Mouse (Mus musculus) hindbrain, embryonic 10.5 days (tissue): Measurements from ENCODE around the gene Vmn1r47. TPM values are rescaled to one million over a fixed set of nuclear protein-coding genes. Genes with fewer than 3 reads are reported as not detected.
"Not testable (repeated sequence)": the region's sequence is repeated elsewhere in the genome, so short reads cannot be mapped to it uniquely, and the experiment has no call there.

Experiments used
- DNase-seq: peaks from one replicate; pipeline ENCODE4 v3.0.0-alpha.2; 2017; ENCODE audit warnings: low spot score
- H3K27ac ChIP-seq: fragments of 300-500 bp; sonication (generic); 2 replicates; pipeline ENCODE4 v1.5.1; 2016; ENCODE audit warnings: mild to moderate bottlenecking, moderate library complexity
- H3K27me3 ChIP-seq: fragments of 300-500 bp; sonication (generic); 2 replicates; pipeline ENCODE4 v1.6.1; 2016; ENCODE audit warnings: mild to moderate bottlenecking; ENCODE audit not compliant: poor library complexity, insufficient read depth, severe bottlenecking
- H3K36me3 ChIP-seq: fragments of 300-500 bp; sonication (generic); 2 replicates; pipeline ENCODE4 v1.6.1; 2016; ENCODE audit warnings: mild to moderate bottlenecking, moderate library complexity
- H3K4me1 ChIP-seq: fragments of 300-500 bp; sonication (generic); replicated peaks from 2 replicates; pipeline ENCODE4 v1.6.1; 2016; ENCODE audit warnings: mild to moderate bottlenecking
- H3K4me3 ChIP-seq: fragments of 300-500 bp; sonication (generic); 2 replicates; pipeline ENCODE4 v1.5.1; 2016; ENCODE audit warnings: mild to moderate bottlenecking, moderate library complexity
- H3K9me3 ChIP-seq: fragments of 300-500 bp; sonication (generic); 2 replicates; pipeline ENCODE4 v1.6.1; 2016; ENCODE audit warnings: mild to moderate bottlenecking, moderate library complexity
- WGBS: fragments of 180-500 bp; shearing (Covaris S2); methylation state at CpG from one replicate; pipeline ENCODE4 v1.1.7; 2016; 5-methylcytosine and 5-hydroxymethylcytosine counted together
- polyA plus RNA-seq: library from polyadenylated mRNA; unstranded; fragments of >200 nt; fragmentation: Nextera tagmentation; extraction: Ambion mirVana; gene quantifications from 2 replicates; pipeline ENCODE4 v1.2.1, GENCODE M21; 2016

The Vmn1r47 gene
- not detected in 2 replicates for polyA plus RNA-seq

DNA sequence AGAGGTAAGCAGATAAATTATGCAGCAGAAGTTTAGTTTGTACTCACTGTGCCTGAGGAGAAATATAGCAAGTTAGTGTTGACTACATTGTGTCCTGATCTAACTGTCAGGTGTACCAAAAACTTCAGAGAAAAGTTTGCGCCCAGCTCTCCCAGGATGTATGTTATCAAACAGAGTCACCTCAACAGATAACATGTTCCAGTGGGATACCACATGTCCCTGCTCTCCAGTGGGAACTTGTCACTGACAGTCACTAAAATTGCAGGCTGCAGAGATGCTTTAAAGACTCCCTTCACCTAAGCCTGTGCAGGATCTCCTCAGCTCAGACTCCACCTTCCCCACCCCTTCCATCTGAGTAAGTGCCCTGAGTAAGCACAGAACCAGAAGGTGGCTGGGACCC lies at the start of gene Vmn1r47:
Gene Vmn1r47 (plus strand): TSS at position 301 of the 400 bp plus-strand sequence.
- not testable (repeated sequence) for H3K4me1 ChIP-seq, H3K27ac ChIP-seq, DNase-seq, H3K36me3 ChIP-seq, H3K27me3 ChIP-seq, H3K4me3 ChIP-seq
- 92% methylated on average over 1 of the region's 1 CpGs for WGBS
- peaks cover 12% of the 10 kb centered on the region; the same call in 1 of the 2 replicates for H3K9me3 ChIP-seq

DNA sequence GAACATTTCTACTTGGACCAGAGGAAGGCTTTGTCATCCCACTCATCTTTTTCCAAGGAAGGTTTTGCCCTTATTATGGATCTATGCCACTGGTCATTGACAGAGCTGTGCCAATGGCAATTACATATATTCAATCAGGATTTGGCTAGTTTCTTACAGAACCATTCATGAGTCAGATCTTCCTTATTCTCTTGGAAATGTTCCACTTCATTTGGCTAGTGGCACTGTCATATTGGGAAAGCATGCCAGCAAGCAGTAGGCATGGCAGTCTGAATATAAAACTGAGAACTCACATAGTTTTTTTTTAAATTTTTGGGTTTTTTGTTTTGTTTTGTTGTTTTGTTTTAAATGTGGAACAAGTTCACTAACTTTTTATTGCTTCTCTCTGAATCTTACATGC lies 49.6 kb upstream of the Vmn1r47 start:
- no peak overlapping the region for H3K4me3 ChIP-seq
- DNase-seq = no peak
- H3K9me3 ChIP-seq = peaks cover 35% of the 10 kb centered on the region; the same call in 1 of the 2 replicates
- H3K27ac ChIP-seq = no peak overlapping the region
- no peaks in the 10 kb centered on the region for H3K27me3 ChIP-seq
- H3K36me3 ChIP-seq = no peaks in the 10 kb centered on the region
- H3K4me1 ChIP-seq = no peaks in the 10 kb centered on the region

- Histone ChIP-seq H3K4me1 (no peaks in the 10 kb centered on the region), H3K36me3 (no peaks in the 10 kb centered on the region), H3K9me3 (peaks cover 42% of the 10 kb centered on the region; the same call in 1 of the 2 replicates), H3K4me3 (no peak within 1 kb of the TSS), H3K27me3 (no peaks in the 10 kb centered on the region), H3K27ac (no peak within 1 kb of the TSS)
- no peak for DNase-seq
- 74% methylated on average over 2 of the region's 2 CpGs for WGBS
These were observed 46.9 kb upstream of the Vmn1r47 start, which contains the start of gene Vmn1r46 for GRCm38 (mm10) chr6:89969013-89969412. Vmn1r46 (plus strand) TSS chr6:89969313.

DNA sequence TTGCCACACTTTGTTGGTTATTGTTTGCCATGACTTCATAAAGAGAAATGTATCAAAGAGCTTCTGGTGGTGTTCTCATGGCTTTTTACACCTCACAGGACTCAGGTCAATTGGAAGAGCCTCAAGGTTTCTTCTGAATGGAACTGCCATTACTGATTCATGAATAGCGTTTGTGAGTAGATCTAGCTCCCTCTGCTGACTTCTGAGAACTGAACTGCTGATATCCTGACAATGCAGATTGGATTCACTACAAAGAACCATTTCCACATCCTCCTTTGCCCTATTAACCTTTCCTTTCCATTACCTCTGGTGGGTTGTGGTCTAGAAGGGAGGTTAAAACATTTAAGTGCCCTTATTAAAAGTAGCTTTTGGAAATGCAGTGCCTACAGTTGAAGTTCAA lies 30.0 kb upstream of the Vmn1r47 start:
- WGBS = 10% methylated on average over 1 of the region's 1 CpGs
- no peaks in the 10 kb centered on the region for H3K27me3 ChIP-seq
- no peak for DNase-seq
- peaks cover 33% of the 10 kb centered on the region for H3K9me3 ChIP-seq
- no peak overlapping the region for H3K4me3 ChIP-seq
- no peaks in the 10 kb centered on the region for H3K4me1 ChIP-seq
- no peaks in the 10 kb centered on the region for H3K36me3 ChIP-seq
- no peak overlapping the region for H3K27ac ChIP-seq

DNA sequence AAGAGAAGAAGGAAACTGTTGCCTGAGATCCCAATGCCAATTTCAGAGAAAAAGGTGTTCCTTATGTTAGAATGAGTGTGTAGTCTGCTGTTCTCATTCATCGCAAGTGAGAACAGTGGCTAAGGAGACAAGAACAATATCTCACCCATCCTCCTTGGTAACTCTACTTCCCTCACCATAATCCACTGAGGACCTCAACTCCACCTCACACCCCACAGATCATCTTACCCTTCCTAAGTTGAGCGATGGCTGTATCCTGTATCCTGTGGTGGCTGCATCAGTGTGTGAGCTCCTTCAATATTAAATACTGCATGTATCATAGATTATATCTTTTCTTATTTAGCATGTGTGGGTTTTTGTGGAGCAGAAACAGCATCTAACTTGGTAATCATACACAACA lies 20.8 kb downstream of the Vmn1r47 start, which contains the start of gene Vmn1r48:
Gene Vmn1r48 (minus strand): TSS at position 101 of the 400 bp plus-strand sequence.
- not testable (repeated sequence) for H3K4me1 ChIP-seq, H3K36me3 ChIP-seq, H3K27ac ChIP-seq, DNase-seq, H3K27me3 ChIP-seq, H3K9me3 ChIP-seq, H3K4me3 ChIP-seq
- no CpG with 5 or more reads among the region's 2 CpGs for WGBS

Other genes with a start within 250 kb of the Vmn1r47 start
- gene Vmn1r42, start 139.7 kb upstream of the Vmn1r47 start, polyA plus RNA-seq = not detected in 2 replicates
- not detected in 2 replicates for gene Vmn1r43, start 139.7 kb upstream of the Vmn1r47 start, polyA plus RNA-seq
- gene Vmn1r44, start 132.5 kb upstream of the Vmn1r47 start, polyA plus RNA-seq = not detected in 2 replicates
- not detected in 2 replicates for gene Vmn1r45, start 75.5 kb upstream of the Vmn1r47 start, polyA plus RNA-seq
- not detected in 2 replicates for gene Vmn1r46, start 46.8 kb upstream of the Vmn1r47 start, polyA plus RNA-seq
- not detected in 2 replicates for gene Vmn1r48, start 20.7 kb downstream of the Vmn1r47 start, polyA plus RNA-seq
- not detected in 2 replicates for gene Vmn1r49, start 62.4 kb downstream of the Vmn1r47 start, polyA plus RNA-seq
- gene Vmn1r50, start 85.3 kb downstream of the Vmn1r47 start, polyA plus RNA-seq = not detected in 2 replicates
- gene Vmn1r51, start 106.4 kb downstream of the Vmn1r47 start, polyA plus RNA-seq = not detected in 2 replicates
- gene Vmn1r52, start 158.7 kb downstream of the Vmn1r47 start, polyA plus RNA-seq = not detected in 2 replicates
- gene V1ra8, start 186.6 kb downstream of the Vmn1r47 start, polyA plus RNA-seq = not detected in 2 replicates
- not detected in 2 replicates for gene Vmn1r53, start 208.3 kb downstream of the Vmn1r47 start, polyA plus RNA-seq
- gene Vmn1r54, start 230.2 kb downstream of the Vmn1r47 start, polyA plus RNA-seq = not detected in 2 replicates